Mouse (Mus musculus): ENCODE measurements around the gene Cdkl1. TPM values are rescaled to one million over a fixed set of nuclear protein-coding genes. Genes with fewer than 3 reads are reported as not detected.
A peak's percentile ranks its signal among the peaks of the same experiment; 100 is the strongest.

Cdkl1 gene
- polyA plus RNA-seq, 1 experiment from 2014 or later, result 1.2 TPM

- Histone ChIP-seq H3K27ac (no peak overlapping the region), H3K4me3 (replicated peaks) (no peak overlapping the region), H3K4me2 (no peak overlapping the region), H3K9me3 (no peaks in the 10 kb centered on the region), H3K4me1 (replicated peaks) (peaks cover 31% of the 10 kb centered on the region), H3K36me3 (no peaks in the 10 kb centered on the region), H3K9ac (replicated peaks) (no peak overlapping the region), H3K27me3 (no peaks in the 10 kb centered on the region; the same call in 1 of the 2 replicates)
- no peak for ATAC-seq (ENCODE audit: insufficient number of reproducible peaks, insufficient read depth, low FRiP score, low TSS enrichment, low read depth)
- WGBS, result 69% methylated on average over 2 of the region's 2 CpGs
Observed at GRCm38 (mm10) chr12:69761603-69762002, 29.5 kb downstream of the Cdkl1 start.

- H3K27ac ChIP-seq, result no peak overlapping the region
- H3K27me3 ChIP-seq, result no peaks in the 10 kb centered on the region
- H3K4me1 ChIP-seq (replicated peaks), result peaks cover 31% of the 10 kb centered on the region
- no peak overlapping the region for H3K9ac ChIP-seq (replicated peaks)
- H3K4me2 ChIP-seq, result no peak overlapping the region
- WGBS, result 82% methylated on average over 20 of the region's 20 CpGs
- H3K4me3 ChIP-seq (replicated peaks), result no peak overlapping the region
- ATAC-seq (ENCODE audit: insufficient number of reproducible peaks, insufficient read depth, low FRiP score, low TSS enrichment, low read depth), result no peak
- no peaks in the 10 kb centered on the region for H3K36me3 ChIP-seq
- H3K9me3 ChIP-seq, result no peaks in the 10 kb centered on the region
Observed at GRCm38 (mm10) chr12:69760743-69761406, 30.2 kb downstream of the Cdkl1 start.

GRCm38 (mm10) chr12:69760014-69760413 is 31.1 kb downstream of the Cdkl1 start:
- peak overlapping the region; percentile 56 for H3K27ac ChIP-seq
- H3K4me3 ChIP-seq (replicated peaks), result no peak overlapping the region
- no peak overlapping the region for H3K9ac ChIP-seq (replicated peaks)
- peaks cover 27% of the 10 kb centered on the region for H3K4me1 ChIP-seq (replicated peaks)
- ATAC-seq (ENCODE audit: insufficient number of reproducible peaks, insufficient read depth, low FRiP score, low TSS enrichment, low read depth), result no peak
- H3K36me3 ChIP-seq, result no peaks in the 10 kb centered on the region
- no peaks in the 10 kb centered on the region for H3K27me3 ChIP-seq
- no peaks in the 10 kb centered on the region for H3K9me3 ChIP-seq
- no peak overlapping the region for H3K4me2 ChIP-seq
- 17% methylated on average over 6 of the region's 6 CpGs for WGBS

GRCm38 (mm10) chr12:69759267-69759885 is 31.7 kb downstream of the Cdkl1 start:
- Histone ChIP-seq H3K36me3 (no peaks in the 10 kb centered on the region), H3K4me3 (replicated peaks) (no peak overlapping the region), H3K9me3 (no peaks in the 10 kb centered on the region), H3K27ac (peak overlapping the region; percentile 60; the same call in 1 of the 2 replicates), H3K4me2 (no peak overlapping the region), H3K9ac (replicated peaks) (no peak overlapping the region), H3K4me1 (replicated peaks) (peaks cover 27% of the 10 kb centered on the region), H3K27me3 (no peaks in the 10 kb centered on the region)
- no peak for ATAC-seq (ENCODE audit: insufficient number of reproducible peaks, insufficient read depth, low FRiP score, low TSS enrichment, low read depth)
- 20% methylated on average over 7 of the region's 7 CpGs for WGBS

- Histone ChIP-seq H3K9me3 (no peaks in the 10 kb centered on the region), H3K4me1 (replicated peaks) (peaks cover 27% of the 10 kb centered on the region), H3K4me2 (peak overlapping the region; percentile 49), H3K27me3 (no peaks in the 10 kb centered on the region), H3K4me3 (replicated peaks) (peak overlapping the region; percentile 15; the same call in 1 of the 2 replicates), H3K27ac (peak overlapping the region; percentile 62; the same call in 1 of the 2 replicates), H3K9ac (replicated peaks) (no peak overlapping the region), H3K36me3 (no peaks in the 10 kb centered on the region)
- WGBS, result 7% methylated on average over 21 of the region's 22 CpGs
- ATAC-seq (ENCODE audit: insufficient number of reproducible peaks, insufficient read depth, low FRiP score, low TSS enrichment, low read depth), result no peak
Observed at GRCm38 (mm10) chr12:69758221-69759185, 32.6 kb downstream of the Cdkl1 start.

- Histone ChIP-seq H3K27ac (0 out of 2 replicates have a peak overlapping the region, but pooled peaks have one; percentile 23), H3K9me3 (no peaks in the 10 kb centered on the region), H3K9ac (replicated peaks) (no peak overlapping the region), H3K4me1 (replicated peaks) (peaks cover 27% of the 10 kb centered on the region), H3K4me3 (replicated peaks) (no peak overlapping the region), H3K4me2 (peak overlapping the region; percentile 49), H3K27me3 (no peaks in the 10 kb centered on the region), H3K36me3 (no peaks in the 10 kb centered on the region)
- peak; percentile 58 for ATAC-seq (ENCODE audit: insufficient number of reproducible peaks, insufficient read depth, low FRiP score, low TSS enrichment, low read depth)
- 19% methylated on average over 22 of the region's 22 CpGs for WGBS
Observed at GRCm38 (mm10) chr12:69757418-69758141, 33.5 kb downstream of the Cdkl1 start.

- Histone ChIP-seq H3K9ac (replicated peaks) (no peak overlapping the region), H3K27me3 (no peaks in the 10 kb centered on the region), H3K9me3 (no peaks in the 10 kb centered on the region), H3K36me3 (no peaks in the 10 kb centered on the region), H3K27ac (no peak overlapping the region), H3K4me2 (no peak overlapping the region), H3K4me3 (replicated peaks) (no peak overlapping the region), H3K4me1 (replicated peaks) (peaks cover 32% of the 10 kb centered on the region)
- 70% methylated on average over 5 of the region's 5 CpGs for WGBS
- ATAC-seq (ENCODE audit: insufficient number of reproducible peaks, insufficient read depth, low FRiP score, low TSS enrichment, low read depth), result no peak
Observed at GRCm38 (mm10) chr12:69756015-69756414, 35.1 kb downstream of the Cdkl1 start.

- H3K36me3 ChIP-seq, result no peaks in the 10 kb centered on the region
- H3K4me3 ChIP-seq (replicated peaks), result no peak overlapping the region
- ATAC-seq (ENCODE audit: insufficient number of reproducible peaks, insufficient read depth, low FRiP score, low TSS enrichment, low read depth), result no peak
- no peak overlapping the region for H3K4me2 ChIP-seq
- no peaks in the 10 kb centered on the region for H3K9me3 ChIP-seq
- H3K27ac ChIP-seq, result no peak overlapping the region
- no peak overlapping the region for H3K9ac ChIP-seq (replicated peaks)
- peaks cover 19% of the 10 kb centered on the region for H3K4me1 ChIP-seq (replicated peaks)
- H3K27me3 ChIP-seq, result no peaks in the 10 kb centered on the region
- 72% methylated on average over 5 of the region's 5 CpGs for WGBS
Observed at GRCm38 (mm10) chr12:69753936-69754335, 37.1 kb downstream of the Cdkl1 start.

- ATAC-seq (ENCODE audit: insufficient number of reproducible peaks, insufficient read depth, low FRiP score, low TSS enrichment, low read depth), result peak; percentile 31; the same call in 1 of the 2 replicates
- peaks cover 4% of the 10 kb centered on the region; the same call in 1 of the 2 replicates for H3K4me1 ChIP-seq (replicated peaks)
- H3K27ac ChIP-seq, result peak overlapping the region; percentile 30
- peak overlapping the region; percentile 13; the same call in 1 of the 2 replicates for H3K4me2 ChIP-seq
- WGBS, result 24% methylated on average over 10 of the region's 10 CpGs
- H3K27me3 ChIP-seq, result no peaks in the 10 kb centered on the region
- no peak overlapping the region for H3K9ac ChIP-seq (replicated peaks)
- no peak overlapping the region for H3K4me3 ChIP-seq (replicated peaks)
- no peaks in the 10 kb centered on the region for H3K9me3 ChIP-seq
- H3K36me3 ChIP-seq, result no peaks in the 10 kb centered on the region
Observed at GRCm38 (mm10) chr12:69751864-69752341, 39.2 kb downstream of the Cdkl1 start.

- no peak overlapping the region for H3K9ac ChIP-seq (replicated peaks)
- 91% methylated on average over 5 of the region's 5 CpGs for WGBS
- ATAC-seq (ENCODE audit: insufficient number of reproducible peaks, insufficient read depth, low FRiP score, low TSS enrichment, low read depth), result no peak
- H3K27ac ChIP-seq, result no peak overlapping the region
- H3K9me3 ChIP-seq, result no peaks in the 10 kb centered on the region
- H3K27me3 ChIP-seq, result no peaks in the 10 kb centered on the region
- peaks cover 4% of the 10 kb centered on the region; the same call in 1 of the 2 replicates for H3K36me3 ChIP-seq
- no peak overlapping the region for H3K4me2 ChIP-seq
- no peak overlapping the region for H3K4me3 ChIP-seq (replicated peaks)
- H3K4me1 ChIP-seq (replicated peaks), result no peaks in the 10 kb centered on the region
Observed at GRCm38 (mm10) chr12:69744138-69744537, 46.9 kb downstream of the Cdkl1 start.

Measured in limb, embryonic 12.5 days (tissue).